Mouse (Mus musculus): Measurements from ENCODE around the gene Ccn6.

GRCm38 (mm10) chr10:39121412-39121811 lies 42.2 kb downstream of the Ccn6 start:
- TF ChIP-seq POLR2A (IDR thresholded peaks at IDR 0.05; ENCODE audit: extremely low read depth, insufficient read depth, low read length) = no peak
- 0 out of 2 replicates have a peak, but pooled peaks have one; percentile 11 for TF ChIP-seq CTCF (IDR thresholded peaks at IDR 0.05; ENCODE audit: extremely low read depth, insufficient read depth, low read length)
